Mouse (Mus musculus) neural tube, embryonic 14.5 days (tissue): Measurements from ENCODE around the gene Epb41l3. TPM values are rescaled to one million over a fixed set of nuclear protein-coding genes. Genes with fewer than 3 reads are reported as not detected.

Experiments
- ATAC-seq: fragments of 200-750 bp; cut with Nextera tagmentation; 2 replicates; pipeline ENCODE4 v1.8.0; 2017; ENCODE audit warnings: low read depth, mild to moderate bottlenecking, moderate TSS enrichment, moderate library complexity
- H3K27ac ChIP-seq: fragments of 300-500 bp; sonication (generic); 2 replicates; pipeline ENCODE4 v1.5.1; 2014; ENCODE audit warnings: low read depth, mild to moderate bottlenecking, control low read depth, low read length, moderate library complexity, mixed read lengths
- H3K27me3 ChIP-seq: fragments of 300-500 bp; sonication (generic); 2 replicates; pipeline ENCODE4 v1.6.1; 2014; ENCODE audit warnings: low read length; ENCODE audit not compliant: control insufficient read depth, insufficient read depth
- H3K36me3 ChIP-seq: fragments of 300-500 bp; sonication (generic); 2 replicates; pipeline ENCODE4 v1.6.1; 2014; ENCODE audit warnings: low read length, mixed read lengths; ENCODE audit not compliant: control insufficient read depth, insufficient read depth
- H3K4me1 ChIP-seq: fragments of 300-500 bp; sonication (generic); 2 replicates; pipeline ENCODE4 v1.6.1; 2014; ENCODE audit warnings: low read length; ENCODE audit not compliant: control insufficient read depth, insufficient read depth
- H3K4me2 ChIP-seq: fragments of 300-500 bp; sonication (generic); 2 replicates; pipeline ENCODE4 v1.6.1; 2014; ENCODE audit warnings: mild to moderate bottlenecking, low read depth, low read length, control low read depth
- H3K4me3 ChIP-seq: fragments of 300-500 bp; sonication (generic); 2 replicates; pipeline ENCODE4 v1.5.1; 2014; ENCODE audit warnings: low read depth, low read length, control low read depth, mixed read lengths
- H3K9ac ChIP-seq: fragments of 300-500 bp; sonication (generic); replicated peaks from 2 replicates; pipeline ENCODE4 v1.6.1; 2014; ENCODE audit warnings: low read depth, mild to moderate bottlenecking, control low read depth, low read length, mixed read lengths
- H3K9me3 ChIP-seq: fragments of 300-500 bp; sonication (generic); 2 replicates; pipeline ENCODE4 v1.6.1; 2016; ENCODE audit warnings: low read length; ENCODE audit not compliant: control insufficient read depth
- WGBS: fragments of 180-500 bp; shearing (Covaris S2); extraction: QIAGEN DNeasy Blood & Tissue Kit; methylation state at CpG from one replicate; pipeline ENCODE4 v1.1.7; 2014; 5-methylcytosine and 5-hydroxymethylcytosine counted together
- polyA plus RNA-seq: library from polyadenylated mRNA; unstranded; fragments of >200 nt; fragmentation: Nextera tagmentation; extraction: Ambion mirVana; gene quantifications from 2 replicates; pipeline ENCODE4 v1.2.1, GENCODE M21; 2014

Epb41l3 gene
- polyA plus RNA-seq, 1 experiment from 2014 or later, result 126 TPM

DNA sequence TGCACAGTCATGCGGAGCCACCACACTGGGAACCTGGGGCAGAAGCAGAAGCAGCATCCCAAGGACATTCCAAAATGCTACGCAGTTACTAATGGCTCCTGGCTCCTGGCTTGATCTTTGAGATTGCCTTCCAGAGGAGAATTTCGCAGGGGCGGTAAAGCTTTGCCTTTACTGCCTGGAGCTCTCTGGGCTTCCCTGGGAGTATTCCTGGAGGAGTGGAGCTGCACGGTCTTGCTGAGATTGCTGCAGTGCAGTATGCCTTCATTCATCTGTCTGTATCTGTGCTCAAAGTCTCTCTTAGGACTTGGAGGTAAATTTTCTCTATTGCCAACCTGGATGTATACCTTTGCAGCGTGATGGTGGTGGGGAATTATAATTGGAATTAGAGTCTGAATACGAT lies 52.0 kb downstream of the Epb41l3 start:
- no peak overlapping the region for H3K27ac ChIP-seq
- 61% methylated on average over 7 of the region's 7 CpGs for WGBS
- no peak for ATAC-seq

DNA sequence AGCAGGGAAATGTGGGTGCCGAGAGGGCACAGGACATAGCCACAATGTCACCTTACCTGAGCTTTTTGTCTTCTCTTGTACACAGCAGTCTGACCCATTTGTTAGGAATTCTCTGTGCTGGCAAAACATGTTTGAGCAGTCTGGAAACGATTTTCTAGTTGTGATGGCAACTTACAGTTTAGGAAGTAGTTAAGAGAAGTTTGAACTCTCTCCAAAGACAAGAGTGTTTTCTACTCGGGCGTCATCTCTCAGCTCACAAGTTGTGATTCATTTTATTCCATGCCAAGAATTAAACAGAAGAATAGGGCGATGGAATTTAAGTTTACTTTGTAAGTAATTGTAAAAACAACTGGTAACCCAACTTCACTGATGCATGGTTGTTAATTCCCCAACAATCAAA lies 52.5 kb downstream of the Epb41l3 start:
- no peak for ATAC-seq
- H3K27ac ChIP-seq, result no peak overlapping the region
- WGBS, result 77% methylated on average over 5 of the region's 5 CpGs

More for the DNA sequence above, 52.0 kb downstream of the Epb41l3 start:
- peaks cover 9% of the 10 kb centered on the region; the same call in 1 of the 2 replicates for H3K4me1 ChIP-seq
- H3K27me3 ChIP-seq, result no peaks in the 10 kb centered on the region
- no peak overlapping the region for H3K9ac ChIP-seq
- no peaks in the 10 kb centered on the region for H3K36me3 ChIP-seq
- no peaks in the 10 kb centered on the region for H3K9me3 ChIP-seq
- no peak overlapping the region for H3K4me2 ChIP-seq
- H3K4me3 ChIP-seq, result no peak overlapping the region

DNA sequence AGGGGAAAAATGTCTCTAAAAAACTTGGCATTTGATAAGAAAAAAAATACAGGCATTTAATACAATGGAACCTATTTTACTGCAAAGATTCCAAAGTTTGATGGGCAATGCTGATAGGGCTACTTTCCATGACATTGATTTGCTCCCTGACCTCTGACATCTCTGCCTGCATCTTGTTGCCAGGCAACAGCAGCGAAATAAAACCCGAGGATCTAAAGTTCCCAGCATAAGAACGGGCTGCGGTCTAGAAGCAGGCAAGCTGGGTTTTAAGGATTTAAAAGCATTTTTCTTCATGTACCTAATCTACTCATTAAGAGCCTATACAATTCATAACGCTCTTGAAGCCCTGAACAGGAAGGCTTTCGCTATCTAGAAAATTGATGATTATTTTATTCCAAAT lies 54.0 kb downstream of the Epb41l3 start:
- Histone ChIP-seq H3K27me3 (no peaks in the 10 kb centered on the region), H3K4me2 (no peak overlapping the region), H3K27ac (no peak overlapping the region), H3K9me3 (no peaks in the 10 kb centered on the region), H3K9ac (no peak overlapping the region), H3K4me1 (peaks cover 9% of the 10 kb centered on the region; the same call in 1 of the 2 replicates), H3K36me3 (no peaks in the 10 kb centered on the region), H3K4me3 (no peak overlapping the region)
- no peak; the same call in 1 of the 2 replicates for ATAC-seq
- 23% methylated on average over 6 of the region's 6 CpGs for WGBS

More for the DNA sequence above, 52.5 kb downstream of the Epb41l3 start:
- H3K4me2 ChIP-seq, result no peak overlapping the region
- H3K36me3 ChIP-seq, result no peaks in the 10 kb centered on the region
- H3K9me3 ChIP-seq, result no peaks in the 10 kb centered on the region
- H3K4me3 ChIP-seq, result no peak overlapping the region
- no peaks in the 10 kb centered on the region for H3K27me3 ChIP-seq
- peaks cover 9% of the 10 kb centered on the region; the same call in 1 of the 2 replicates for H3K4me1 ChIP-seq
- no peak overlapping the region for H3K9ac ChIP-seq

DNA sequence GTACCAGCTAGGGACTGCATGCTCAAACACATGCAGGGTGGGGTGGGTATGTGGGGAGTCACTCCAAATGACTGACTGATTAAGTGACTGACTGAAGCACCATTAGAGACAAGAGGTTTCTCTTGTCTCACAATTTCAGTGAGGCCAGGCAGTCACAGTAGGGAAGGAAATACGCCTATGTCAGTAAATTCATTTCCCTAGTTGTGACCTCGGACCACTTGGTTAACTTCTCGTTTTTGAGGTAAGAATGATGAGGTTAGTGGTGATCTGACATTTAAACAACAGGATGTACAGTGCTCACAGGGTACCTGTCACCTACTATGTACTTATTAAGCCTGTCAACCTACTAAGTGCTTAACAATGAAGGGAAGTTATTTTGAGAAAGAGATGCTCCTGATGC lies 67.5 kb downstream of the Epb41l3 start:
- H3K9ac ChIP-seq, result no peak overlapping the region
- no peaks in the 10 kb centered on the region for H3K4me1 ChIP-seq
- H3K4me2 ChIP-seq, result no peak overlapping the region
- WGBS, result 83% methylated on average over 3 of the region's 3 CpGs
- H3K9me3 ChIP-seq, result no peaks in the 10 kb centered on the region
- no peak overlapping the region for H3K27ac ChIP-seq
- H3K36me3 ChIP-seq, result no peaks in the 10 kb centered on the region
- no peak overlapping the region for H3K4me3 ChIP-seq
- H3K27me3 ChIP-seq, result no peaks in the 10 kb centered on the region
- ATAC-seq, result no peak

DNA sequence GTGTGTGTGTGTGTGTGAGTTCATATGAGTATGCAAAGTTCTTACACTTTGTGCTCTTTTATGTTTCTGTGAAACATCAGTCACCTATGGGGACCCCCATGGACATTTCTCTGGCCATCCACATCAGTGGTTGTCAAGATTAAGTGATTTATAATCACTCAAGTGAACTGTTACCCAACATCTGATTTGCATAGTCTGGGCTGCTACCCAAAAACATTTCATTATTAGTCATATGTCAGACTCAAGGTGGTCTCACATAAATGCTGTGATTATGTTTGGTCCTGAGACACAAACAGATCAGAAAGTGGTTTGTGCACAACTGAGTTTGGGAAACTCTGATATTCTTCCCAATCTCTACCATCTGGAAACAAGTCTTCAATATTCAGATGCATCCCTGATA lies 75.3 kb downstream of the Epb41l3 start:
- H3K9me3 ChIP-seq, result no peaks in the 10 kb centered on the region
- no peak overlapping the region for H3K4me3 ChIP-seq
- H3K9ac ChIP-seq, result no peak overlapping the region
- H3K4me1 ChIP-seq, result no peaks in the 10 kb centered on the region
- H3K36me3 ChIP-seq, result no peaks in the 10 kb centered on the region
- no peaks in the 10 kb centered on the region for H3K27me3 ChIP-seq
- no peak for ATAC-seq
- H3K27ac ChIP-seq, result no peak overlapping the region
- H3K4me2 ChIP-seq, result no peak overlapping the region

DNA sequence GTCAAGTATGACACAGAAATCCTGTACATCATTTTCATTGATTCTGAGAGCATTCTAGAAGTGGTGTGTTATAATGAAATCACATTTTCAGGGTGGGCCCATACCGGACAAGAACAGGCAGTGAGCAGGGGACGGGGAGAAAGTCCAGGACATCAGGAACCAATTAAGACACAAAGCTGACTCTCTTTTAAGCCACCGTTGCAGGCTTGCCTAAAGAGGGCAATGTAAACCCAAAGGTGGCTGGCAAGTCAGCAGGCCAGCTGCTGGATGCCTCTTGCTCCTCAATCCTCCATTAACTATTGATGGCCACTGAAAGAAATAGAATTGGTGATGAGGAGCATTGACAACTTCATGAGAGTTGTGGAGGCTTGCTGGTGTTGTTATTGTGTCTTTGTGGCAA lies 75.8 kb downstream of the Epb41l3 start:
- no peak for ATAC-seq
- H3K9me3 ChIP-seq, result no peaks in the 10 kb centered on the region
- no peak overlapping the region for H3K4me3 ChIP-seq
- WGBS, result 28% methylated on average over 3 of the region's 3 CpGs
- H3K9ac ChIP-seq, result no peak overlapping the region
- no peaks in the 10 kb centered on the region for H3K4me1 ChIP-seq
- no peaks in the 10 kb centered on the region for H3K27me3 ChIP-seq
- no peak overlapping the region for H3K27ac ChIP-seq
- H3K4me2 ChIP-seq, result no peak overlapping the region
- H3K36me3 ChIP-seq, result no peaks in the 10 kb centered on the region

DNA sequence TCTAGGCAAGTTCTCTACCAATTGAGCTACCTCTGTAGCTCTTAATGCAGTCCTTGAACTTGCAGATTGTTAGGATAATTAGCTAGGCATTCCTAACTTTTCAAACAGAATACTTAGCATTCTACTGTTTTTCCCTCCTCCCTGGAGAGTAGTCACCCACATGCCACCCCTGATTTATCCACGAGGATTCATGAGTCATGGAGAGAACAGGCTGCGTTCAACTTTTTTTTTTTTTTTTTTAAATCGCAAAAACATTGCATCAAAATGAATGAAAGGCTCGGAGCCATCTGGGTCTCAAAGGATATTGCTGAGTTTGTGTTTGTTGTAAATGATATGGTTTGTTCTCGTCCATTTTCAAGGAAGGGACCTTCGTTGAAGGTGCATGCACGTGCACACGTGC lies 79.6 kb downstream of the Epb41l3 start:
- WGBS, result 80% methylated on average over 8 of the region's 8 CpGs
- H3K36me3 ChIP-seq, result no peaks in the 10 kb centered on the region
- no peak for ATAC-seq
- no peak overlapping the region for H3K9ac ChIP-seq
- H3K9me3 ChIP-seq, result no peaks in the 10 kb centered on the region
- 0 out of 2 replicates have a peak, but pooled peaks cover 2% of the 10 kb centered on the region for H3K4me1 ChIP-seq
- no peak overlapping the region for H3K4me2 ChIP-seq
- H3K4me3 ChIP-seq, result no peak overlapping the region
- H3K27ac ChIP-seq, result no peak overlapping the region
- peaks cover 3% of the 10 kb centered on the region; the same call in 1 of the 2 replicates for H3K27me3 ChIP-seq

DNA sequence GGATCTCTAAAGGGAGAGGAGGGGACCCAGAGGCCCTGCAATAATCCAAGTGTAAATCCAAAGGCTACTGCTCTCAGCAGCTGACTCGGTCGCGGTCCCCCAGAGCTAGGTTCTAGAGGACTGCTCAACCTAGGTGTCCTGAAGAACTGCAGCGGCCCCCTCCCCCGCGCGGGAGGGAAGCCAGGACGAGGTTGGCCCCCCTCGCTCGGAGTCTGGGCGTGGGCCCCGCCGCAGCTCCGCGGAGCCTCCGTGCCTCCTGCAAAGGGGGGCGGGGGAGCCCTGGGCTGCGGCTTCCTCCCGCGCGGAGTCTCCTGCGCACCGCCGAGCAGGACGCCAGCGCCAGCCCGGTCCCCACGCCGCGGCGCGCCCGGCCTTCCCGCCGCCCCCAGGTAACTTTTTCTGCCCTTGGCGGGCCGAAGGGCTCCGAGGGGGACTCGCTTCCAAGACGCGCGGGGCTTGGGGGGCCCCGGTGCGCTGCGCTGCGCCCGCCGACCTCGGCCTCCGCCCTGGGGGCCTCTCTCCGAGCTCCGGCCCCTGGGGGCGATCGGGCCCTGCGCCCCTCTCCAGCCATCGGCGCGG lies 81.1 kb downstream of the Epb41l3 start:
- Histone ChIP-seq H3K4me2 (peak overlapping the region; percentile 86), H3K36me3 (no peaks in the 10 kb centered on the region), H3K4me1 (0 out of 2 replicates have a peak, but pooled peaks cover 2% of the 10 kb centered on the region), H3K4me3 (peak overlapping the region; percentile 74), H3K9ac (peak overlapping the region; percentile 89), H3K27ac (peak overlapping the region; percentile 63), H3K9me3 (no peaks in the 10 kb centered on the region), H3K27me3 (peaks cover 3% of the 10 kb centered on the region; the same call in 1 of the 2 replicates)
- ATAC-seq, result peak; percentile 84
- WGBS, result under 1% methylated on average over 37 of the region's 58 CpGs

DNA sequence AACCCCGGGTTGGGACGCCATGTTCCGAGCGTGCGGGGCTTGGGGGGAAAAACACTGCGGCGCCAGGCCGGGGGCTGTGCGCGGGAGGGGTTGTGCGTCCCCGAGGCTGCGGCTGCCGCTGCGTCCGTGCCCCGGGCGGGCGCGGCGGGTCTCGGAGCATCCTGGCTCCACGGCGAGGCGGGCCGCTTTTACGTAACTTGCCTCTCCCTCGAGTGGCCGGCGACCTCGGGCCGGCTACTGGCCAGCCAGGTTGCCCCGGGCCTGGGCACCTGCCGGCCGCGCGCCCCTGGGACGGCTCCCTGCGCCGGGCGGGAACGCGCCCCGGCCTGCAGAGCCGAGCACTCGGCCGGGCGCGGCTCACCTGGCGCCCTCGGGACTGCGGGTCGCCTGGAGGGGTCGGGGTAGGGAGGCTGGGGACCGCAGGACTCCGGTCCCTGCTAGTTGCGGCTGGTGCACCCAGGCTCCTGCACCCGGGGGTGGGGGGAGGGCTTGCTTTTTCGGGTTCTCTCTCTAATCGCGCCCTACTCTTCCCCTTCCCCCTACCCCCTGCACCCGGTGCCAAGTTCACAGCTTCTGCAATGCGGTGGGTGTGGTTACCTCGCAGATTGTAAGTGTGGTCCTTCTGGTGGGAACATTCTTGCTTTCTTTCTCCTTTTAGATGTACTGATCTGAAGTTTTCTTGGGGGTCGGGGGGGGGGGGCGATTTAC lies 81.8 kb downstream of the Epb41l3 start:
- Histone ChIP-seq H3K4me3 (peak overlapping the region; percentile 74), H3K36me3 (no peaks in the 10 kb centered on the region), H3K9ac (peak overlapping the region; percentile 89), H3K9me3 (no peaks in the 10 kb centered on the region), H3K4me1 (0 out of 2 replicates have a peak, but pooled peaks cover 2% of the 10 kb centered on the region), H3K4me2 (peak overlapping the region; percentile 86), H3K27ac (peak overlapping the region; percentile 63), H3K27me3 (peaks cover 3% of the 10 kb centered on the region; the same call in 1 of the 2 replicates)
- WGBS, result under 1% methylated on average over 46 of the region's 66 CpGs
- ATAC-seq, result peak; percentile 63
